Comparison of ENCODE assay signal across 27 mouse cellular contexts in genomic region chr16:29917989-29918388, GRCm38 (mm10).
DNase-seq lines count a peak whose midpoint lies in the region; ATAC-seq and TF ChIP-seq lines count a peak whose summit lies in the region.
"Had no signal": no experiment of that assay in that cellular context is flagged by ENCODE, and none has a peak within 500 bp of the region (broad histone marks: within the 10 kb centered on the region; RNA-seq: fewer than 3 reads in every experiment).

No protein-coding gene starts in this region.

- no peak overlapping the region for H3K4me3 ChIP-seq in heart, embryonic 10.5 days
- no peak overlapping the region for H3K4me3 ChIP-seq in embryonic facial prominence, embryonic 11.5 days (ENCODE audit: low read depth, low read length)
- H3K4me3 ChIP-seq in limb, embryonic 14.5 days (replicated peaks; ENCODE audit: low read length) = no peak overlapping the region
- H3K4me3 ChIP-seq: embryonic facial prominence, embryonic 13.5 days; forebrain, embryonic 10.5 days; forebrain, embryonic 13.5 days; heart, adult 2 months had no signal

- no peak overlapping the region for H3K4me2 ChIP-seq in embryonic facial prominence, embryonic 11.5 days (ENCODE audit: low read depth, low read length)
- H3K4me2 ChIP-seq in limb, embryonic 14.5 days (replicated peaks; ENCODE audit: low read depth, low read length, severe bottlenecking) = no peak overlapping the region
- H3K4me2 ChIP-seq: embryonic facial prominence, embryonic 13.5 days; forebrain, embryonic 13.5 days; heart, embryonic 11.5 days; hindbrain, embryonic 14.5 days had no signal

- no peak for TF ChIP-seq POLR2A in limb, embryonic 14.5 days (IDR thresholded peaks at IDR 0.05; ENCODE audit: borderline replicate concordance, extremely low read depth, insufficient read depth, insufficient read length)

- no peaks in the 10 kb centered on the region for H3K9me3 ChIP-seq in heart, embryonic 10.5 days
- H3K9me3 ChIP-seq in embryonic facial prominence, embryonic 11.5 days (replicated peaks; ENCODE audit: control insufficient read depth, low read length) = no peaks in the 10 kb centered on the region
- H3K9me3 ChIP-seq in limb, embryonic 14.5 days (ENCODE audit: control insufficient read depth, low read length) = no peaks in the 10 kb centered on the region
- H3K9me3 ChIP-seq: embryonic facial prominence, embryonic 13.5 days; forebrain, embryonic 10.5 days; forebrain, embryonic 13.5 days had no signal

- no peak overlapping the region for H3K9ac ChIP-seq in embryonic facial prominence, embryonic 11.5 days (replicated peaks; ENCODE audit: low read length)
- no peak overlapping the region for H3K9ac ChIP-seq in limb, embryonic 14.5 days (ENCODE audit: low read depth, low read length, severe bottlenecking)
- H3K9ac ChIP-seq: embryonic facial prominence, embryonic 13.5 days; forebrain, embryonic 13.5 days; hindbrain, embryonic 14.5 days had no signal

- H3K27ac ChIP-seq in heart, embryonic 10.5 days = no peak overlapping the region
- H3K27ac ChIP-seq in embryonic facial prominence, embryonic 11.5 days (replicated peaks; ENCODE audit: low read depth, low read length) = no peak overlapping the region
- H3K27ac ChIP-seq in limb, embryonic 14.5 days (replicated peaks; ENCODE audit: low read depth, low read length) = no peak overlapping the region
- H3K27ac ChIP-seq: embryonic facial prominence, embryonic 13.5 days; forebrain, embryonic 10.5 days; forebrain, embryonic 13.5 days; heart, adult 2 months; hindbrain, embryonic 14.5 days; hindbrain, postnatal 0 days had no signal

- H3K36me3 ChIP-seq in heart, embryonic 10.5 days = no peaks in the 10 kb centered on the region
- no peaks in the 10 kb centered on the region for H3K36me3 ChIP-seq in embryonic facial prominence, embryonic 11.5 days (replicated peaks; ENCODE audit: control insufficient read depth, insufficient read depth, low read depth, low read length)
- no peaks in the 10 kb centered on the region for H3K36me3 ChIP-seq in limb, embryonic 14.5 days (ENCODE audit: control insufficient read depth, insufficient read depth, low read length)
- H3K36me3 ChIP-seq: embryonic facial prominence, embryonic 13.5 days; forebrain, embryonic 10.5 days had no signal

- 0 out of 2 replicates have a peak, but pooled peaks cover 3% of the 10 kb centered on the region for H3K4me1 ChIP-seq in heart, embryonic 10.5 days
- H3K4me1 ChIP-seq in embryonic facial prominence, embryonic 11.5 days (ENCODE audit: control insufficient read depth, insufficient read depth, low read length) = no peaks in the 10 kb centered on the region
- no peaks in the 10 kb centered on the region for H3K4me1 ChIP-seq in limb, embryonic 14.5 days (ENCODE audit: control insufficient read depth, insufficient read depth, low read length)

- intact Hi-C loops in heart, postnatal 14 days (cut with DNase I) = no loop called here

- ATAC-seq in embryonic facial prominence, embryonic 11.5 days (replicated peaks; ENCODE audit: insufficient number of reproducible peaks, low FRiP score, low TSS enrichment, low read depth) = no peak
- ATAC-seq in limb, embryonic 14.5 days (ENCODE audit: low FRiP score, low read depth) = no peak
- ATAC-seq: activated CD4-positive, CD25-positive, alpha-beta regulatory T cell, adult 4 months; forebrain, embryonic 13.5 days; forebrain, embryonic 16.5 days; hindbrain, postnatal 0 days; inflammation-experienced regulatory T-cells, adult 6 months; intestine, embryonic 16.5 days had no signal

- DNase-seq in heart, embryonic 10.5 days (ENCODE audit: low spot score) = peak; percentile 54
- DNase-seq in heart, postnatal 14 days = no peak
- DNase-seq in embryonic facial prominence, embryonic 11.5 days (ENCODE audit: low spot score) = peak; percentile 57
- DNase-seq in forelimb bud, embryonic 11.5 days (ENCODE audit: low read depth, low spot score) = peak; percentile 34
- peak; percentile 55 for DNase-seq in limb, embryonic 14.5 days (ENCODE audit: low spot score)
- no peak for DNase-seq in layer of hippocampus, adult 9-10 months (ENCODE audit: low spot score)
- DNase-seq in gastrocnemius, adult 18-20 months (ENCODE audit: low spot score) = no peak
- DNase-seq: adrenal gland, adult 8-10 months; adrenal gland, postnatal 25 days; cerebellum, adult 2 months; cerebellum, adult 9-11 months; cerebellum, postnatal 25 days; embryo, embryonic 11 days; gastrocnemius, postnatal 25 days; heart, adult 2 months; heart, postnatal 4 days; kidney, adult 18-20 months had no signal

- 67% methylated on average over 3 of the region's 3 CpGs for WGBS in heart, embryonic 10.5 days
- WGBS in embryonic facial prominence, embryonic 11.5 days = 41% methylated on average over 3 of the region's 3 CpGs
- 27% methylated on average over 3 of the region's 3 CpGs for WGBS in limb, embryonic 14.5 days

- peaks cover 9% of the 10 kb centered on the region; the same call in 1 of the 2 replicates for H3K27me3 ChIP-seq in heart, embryonic 10.5 days (ENCODE audit: insufficient read depth, poor library complexity, severe bottlenecking)
- no peaks in the 10 kb centered on the region for H3K27me3 ChIP-seq in embryonic facial prominence, embryonic 11.5 days (ENCODE audit: control insufficient read depth, insufficient read depth, low read length)
- H3K27me3 ChIP-seq in limb, embryonic 14.5 days (ENCODE audit: control insufficient read depth, insufficient read depth, low read length) = no peaks in the 10 kb centered on the region
- H3K27me3 ChIP-seq: embryonic facial prominence, embryonic 13.5 days; forebrain, embryonic 13.5 days had no signal

Comparison
In these comparisons a context has a peak if more than half of its experiments do, and no peak if none do; other contexts are left out.
1. DNase-seq: peak in heart, embryonic 10.5 days (single experiment), embryonic facial prominence, embryonic 11.5 days (single experiment), forelimb bud, embryonic 11.5 days (single experiment) and limb, embryonic 14.5 days (single experiment); none in heart, postnatal 14 days (0 of 2), layer of hippocampus, adult 9-10 months (single experiment) and gastrocnemius, adult 18-20 months (single experiment).